Mouse (Mus musculus) megakaryocyte-erythroid progenitor cell, adult 5-6 weeks (primary cell): ENCODE data around the gene Nos1ap. TPM values are rescaled to one million over a fixed set of nuclear protein-coding genes. Genes with fewer than 3 reads are reported as not detected.
A peak's percentile ranks its signal among the peaks of the same experiment; 100 is the strongest.

ENCODE experiments used
- ATAC-seq: replicated peaks from 2 replicates; pipeline ENCODE4 v1.8.0; 2016; ENCODE audit warnings: mild to moderate bottlenecking, inconsistent platforms; ENCODE audit not compliant: severe bottlenecking, poor library complexity, low FRiP score, low TSS enrichment
- total RNA-seq, 2 experiments: library from RNA; stranded (forward) in 1 of 2; stranded (reverse) in 1 of 2; fragments of 200-1000, 215-1000 nt in 1 of 2; fragments of >200 nt in 1 of 2; fragmentation: Nextera tagmentation in 1 of 2; gene quantifications; 2 replicates each; pipeline ENCODE4 v1.2.3; 2014 to 2017

The Nos1ap gene
- total RNA-seq, 2 experiments from 2014 or later: 1.5 TPM; not detected in 1

- ATAC-seq: no peak
Measured at GRCm38 (mm10) chr1:170590531-170590930, 870 bp upstream of the Nos1ap start.

GRCm38 (mm10) chr1:170590041-170590360, 340 bp upstream of the Nos1ap start:
- no peak for ATAC-seq

- no peak for ATAC-seq
Measured at GRCm38 (mm10) chr1:170588879-170589218, 812 bp downstream of the Nos1ap start.

- ATAC-seq: no peak
Measured at GRCm38 (mm10) chr1:170588353-170588752, 1.3 kb downstream of the Nos1ap start.

GRCm38 (mm10) chr1:170586715-170587114, 2.9 kb downstream of the Nos1ap start:
- ATAC-seq: no peak

- ATAC-seq: no peak
Measured at GRCm38 (mm10) chr1:170583925-170584324, 5.7 kb downstream of the Nos1ap start.

GRCm38 (mm10) chr1:170582341-170582740, 7.3 kb downstream of the Nos1ap start:
- ATAC-seq: no peak

- ATAC-seq: peak; percentile 46
Measured at GRCm38 (mm10) chr1:170580485-170581110, 9.1 kb downstream of the Nos1ap start.

- no peak for ATAC-seq
Measured at GRCm38 (mm10) chr1:170579476-170579875, 10.2 kb downstream of the Nos1ap start.

- ATAC-seq: no peak
Measured at GRCm38 (mm10) chr1:170579063-170579462, 10.6 kb downstream of the Nos1ap start.

GRCm38 (mm10) chr1:170576728-170577065, 13.0 kb downstream of the Nos1ap start:
- ATAC-seq: peak; percentile 43; the same call in 1 of the 2 replicates

- ATAC-seq: no peak
Measured at GRCm38 (mm10) chr1:170576012-170576727, 13.5 kb downstream of the Nos1ap start.

- no peak for ATAC-seq
Measured at GRCm38 (mm10) chr1:170573117-170573516, 16.5 kb downstream of the Nos1ap start.

- ATAC-seq: no peak
Measured at GRCm38 (mm10) chr1:170566969-170567368, 22.7 kb downstream of the Nos1ap start.

- ATAC-seq: peak; percentile 47; the same call in 1 of the 2 replicates
Measured at GRCm38 (mm10) chr1:170566538-170566937, 23.1 kb downstream of the Nos1ap start.

GRCm38 (mm10) chr1:170564926-170565325, 24.7 kb downstream of the Nos1ap start:
- no peak for ATAC-seq

- ATAC-seq: no peak
Measured at GRCm38 (mm10) chr1:170562431-170562830, 27.2 kb downstream of the Nos1ap start.

- ATAC-seq: no peak
Measured at GRCm38 (mm10) chr1:170560768-170561167, 28.9 kb downstream of the Nos1ap start.

- no peak for ATAC-seq
Measured at GRCm38 (mm10) chr1:170557962-170558361, 31.7 kb downstream of the Nos1ap start.

GRCm38 (mm10) chr1:170556696-170557095, 33.0 kb downstream of the Nos1ap start:
- no peak for ATAC-seq

- ATAC-seq: peak; percentile 60
Measured at GRCm38 (mm10) chr1:170554939-170555293, 34.7 kb downstream of the Nos1ap start.
